Mouse (Mus musculus) forebrain, embryonic 10.5 days (tissue): ENCODE results near the gene Fam171b. TPM values are rescaled to one million over a fixed set of nuclear protein-coding genes. Genes with fewer than 3 reads are reported as not detected.

Experiments
- DNase-seq: peaks from one replicate; pipeline ENCODE4 v3.0.0-alpha.2; 2017; ENCODE audit warnings: low spot score; ENCODE audit errors: extremely low spot score
- H3K27ac ChIP-seq: fragments of 300-500 bp; sonication (generic); 2 replicates; pipeline ENCODE4 v1.5.1; 2016; ENCODE audit warnings: mild to moderate bottlenecking
- H3K27me3 ChIP-seq: fragments of 300-500 bp; sonication (generic); 2 replicates; pipeline ENCODE4 v1.6.1; 2016; ENCODE audit warnings: mild to moderate bottlenecking; ENCODE audit not compliant: poor library complexity, severe bottlenecking
- H3K36me3 ChIP-seq: fragments of 300-500 bp; sonication (generic); replicated peaks from 2 replicates; pipeline ENCODE4 v1.6.1; 2016; ENCODE audit warnings: mild to moderate bottlenecking, moderate library complexity
- H3K4me1 ChIP-seq: fragments of 300-500 bp; sonication (generic); 2 replicates; pipeline ENCODE4 v1.6.1; 2016
- H3K4me3 ChIP-seq: fragments of 300-500 bp; sonication (generic); 2 replicates; pipeline ENCODE4 v1.5.1; 2016; ENCODE audit warnings: mild to moderate bottlenecking, moderate library complexity
- H3K9me3 ChIP-seq: fragments of 300-500 bp; sonication (generic); 2 replicates; pipeline ENCODE4 v1.6.1; 2016; ENCODE audit warnings: mild to moderate bottlenecking, moderate library complexity
- WGBS: fragments of 180-500 bp; shearing (Covaris S2); methylation state at CpG from one replicate; pipeline ENCODE4 v1.1.7; 2016; 5-methylcytosine and 5-hydroxymethylcytosine counted together
- polyA plus RNA-seq: library from polyadenylated mRNA; unstranded; fragments of >200 nt; fragmentation: Nextera tagmentation; extraction: Ambion mirVana; gene quantifications from 2 replicates; pipeline ENCODE4 v1.2.1, GENCODE M21; 2016

Gene Fam171b
- polyA plus RNA-seq: 34.4 and 37.5 TPM in 2 replicates

DNA sequence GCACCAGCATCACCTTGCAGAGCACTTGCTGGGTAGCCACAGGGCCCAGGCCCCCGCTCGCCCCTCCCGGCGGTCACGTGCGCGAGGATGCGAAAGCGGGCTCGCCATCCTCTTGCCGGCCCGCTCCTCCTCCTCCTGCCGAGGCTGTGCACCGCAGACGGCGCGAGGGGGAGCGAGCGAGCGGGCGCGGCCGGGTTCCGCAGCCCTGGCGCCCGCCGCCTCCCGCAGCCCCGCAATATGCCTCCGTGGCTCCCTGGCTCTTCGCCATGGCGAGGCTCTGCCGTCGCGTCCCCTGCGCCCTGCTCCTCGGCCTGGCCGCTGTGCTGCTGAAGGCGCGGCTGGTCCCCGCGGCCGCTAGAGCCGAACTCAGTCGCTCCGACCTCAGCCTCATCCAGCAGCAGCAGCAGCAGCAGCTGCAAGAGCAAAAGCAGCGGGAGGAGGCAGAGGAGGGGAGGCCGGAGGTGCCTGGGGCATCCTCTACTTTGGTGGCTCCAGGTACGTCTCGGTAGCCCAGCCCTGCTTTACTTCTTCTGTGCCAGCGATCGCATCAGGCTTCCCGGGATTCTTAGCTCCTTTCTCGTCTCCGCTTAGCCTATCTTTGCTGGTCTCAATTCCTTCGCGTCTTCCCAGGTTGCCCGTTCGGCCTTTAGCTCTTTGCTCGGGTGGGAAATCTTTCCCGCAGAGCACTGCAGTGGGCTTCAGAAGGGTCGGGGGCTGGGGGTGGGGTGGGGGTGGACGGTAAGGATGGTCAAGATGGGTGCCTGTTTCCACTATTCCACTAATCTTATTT is at the start of gene Fam171b:
Fam171b (plus strand) TSS at position 154 of the 790 bp plus-strand sequence.
- Histone ChIP-seq H3K4me3 (peak within 1 kb of the TSS; percentile 83), H3K9me3 (no peaks in the 10 kb centered on the region), H3K4me1 (peaks cover 37% of the 10 kb centered on the region), H3K27ac (peak within 1 kb of the TSS; percentile 97), H3K36me3 (no peaks in the 10 kb centered on the region), H3K27me3 (peaks cover 12% of the 10 kb centered on the region; the same call in 1 of the 2 replicates)
- under 1% methylated on average over 63 of the region's 63 CpGs for WGBS
- peak; percentile 82 for DNase-seq

GRCm38 (mm10) chr2:83766058-83766457 is 46.4 kb upstream of the Fam171b start:
- WGBS: 92% methylated on average over 6 of the region's 6 CpGs
- Histone ChIP-seq H3K4me1 (no peaks in the 10 kb centered on the region), H3K9me3 (no peaks in the 10 kb centered on the region), H3K4me3 (no peak overlapping the region), H3K27me3 (no peaks in the 10 kb centered on the region), H3K36me3 (peaks cover 39% of the 10 kb centered on the region), H3K27ac (no peak overlapping the region)
- DNase-seq: no peak

GRCm38 (mm10) chr2:83766878-83767277 is 45.6 kb upstream of the Fam171b start:
- DNase-seq: no peak
- no peak overlapping the region for H3K4me3 ChIP-seq
- WGBS: 89% methylated on average over 1 of the region's 1 CpGs
- H3K4me1 ChIP-seq: no peaks in the 10 kb centered on the region
- no peaks in the 10 kb centered on the region for H3K9me3 ChIP-seq
- H3K27me3 ChIP-seq: no peaks in the 10 kb centered on the region
- H3K27ac ChIP-seq: no peak overlapping the region
- peaks cover 42% of the 10 kb centered on the region for H3K36me3 ChIP-seq

DNA sequence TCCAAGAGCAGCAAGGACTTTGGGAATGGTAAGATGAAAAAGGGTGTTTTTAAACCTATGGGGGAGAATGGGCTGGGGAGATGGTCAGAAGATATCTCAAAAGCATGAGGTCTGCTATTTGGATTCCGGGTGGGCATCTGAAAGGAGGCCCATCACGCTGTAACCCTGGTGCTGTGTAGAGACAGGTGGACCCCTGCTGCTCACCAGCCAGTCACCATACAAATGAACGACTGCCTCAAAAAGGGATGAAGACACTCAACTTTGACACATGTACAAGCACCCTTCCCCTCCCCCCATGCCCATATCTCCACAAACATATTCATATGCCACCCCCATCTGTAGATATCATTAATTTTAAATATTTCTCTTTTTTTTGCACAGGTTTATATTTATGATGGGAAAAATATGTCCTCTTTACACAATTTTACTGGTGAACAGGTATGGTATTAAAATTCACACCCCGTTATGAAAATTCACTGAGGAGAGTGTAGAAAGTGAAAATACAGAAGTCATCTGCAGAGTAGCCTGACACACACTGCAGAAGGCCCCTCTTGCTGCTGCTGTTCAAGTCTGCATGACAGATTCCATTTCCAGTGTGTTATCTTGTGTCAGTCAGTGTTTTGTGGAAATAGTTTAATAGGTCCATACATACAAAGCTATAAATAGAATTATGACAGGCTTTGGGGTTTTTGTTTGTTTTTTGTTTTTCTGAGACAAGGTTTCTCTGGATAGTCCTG is 44.0 kb upstream of the Fam171b start:
- no peaks in the 10 kb centered on the region for H3K9me3 ChIP-seq
- H3K27me3 ChIP-seq: no peaks in the 10 kb centered on the region
- no peak overlapping the region for H3K27ac ChIP-seq
- no peak overlapping the region for H3K4me3 ChIP-seq
- H3K36me3 ChIP-seq: peaks cover 55% of the 10 kb centered on the region
- DNase-seq: no peak
- no peaks in the 10 kb centered on the region for H3K4me1 ChIP-seq
- WGBS: 92% methylated on average over 4 of the region's 4 CpGs

GRCm38 (mm10) chr2:83771155-83771812 is 41.2 kb upstream of the Fam171b start:
- no peak overlapping the region for H3K4me3 ChIP-seq
- WGBS: 66% methylated on average over 7 of the region's 7 CpGs
- H3K27ac ChIP-seq: no peak overlapping the region
- no peaks in the 10 kb centered on the region for H3K4me1 ChIP-seq
- no peak for DNase-seq
- peaks cover 74% of the 10 kb centered on the region for H3K36me3 ChIP-seq
- H3K9me3 ChIP-seq: no peaks in the 10 kb centered on the region
- no peaks in the 10 kb centered on the region for H3K27me3 ChIP-seq

- DNase-seq: no peak
- Histone ChIP-seq H3K27me3 (no peaks in the 10 kb centered on the region), H3K36me3 (peaks cover 73% of the 10 kb centered on the region), H3K4me1 (peaks cover 5% of the 10 kb centered on the region), H3K27ac (no peak overlapping the region), H3K9me3 (no peaks in the 10 kb centered on the region), H3K4me3 (no peak overlapping the region)
- WGBS: 85% methylated on average over 20 of the region's 20 CpGs
These were observed 20.9 kb upstream of the Fam171b start for GRCm38 (mm10) chr2:83791330-83792073.

- Histone ChIP-seq H3K27me3 (no peaks in the 10 kb centered on the region), H3K27ac (no peak overlapping the region), H3K4me3 (no peak overlapping the region), H3K36me3 (peaks cover 79% of the 10 kb centered on the region), H3K9me3 (no peaks in the 10 kb centered on the region), H3K4me1 (peaks cover 5% of the 10 kb centered on the region)
- 84% methylated on average over 4 of the region's 4 CpGs for WGBS
- DNase-seq: no peak
These were observed 20.3 kb upstream of the Fam171b start for GRCm38 (mm10) chr2:83792102-83792501.

GRCm38 (mm10) chr2:83795766-83796165 is 16.7 kb upstream of the Fam171b start:
- Histone ChIP-seq H3K27me3 (no peaks in the 10 kb centered on the region), H3K36me3 (peaks cover 91% of the 10 kb centered on the region), H3K4me1 (peaks cover 5% of the 10 kb centered on the region), H3K4me3 (no peak overlapping the region), H3K9me3 (no peaks in the 10 kb centered on the region), H3K27ac (no peak overlapping the region)
- no peak for DNase-seq
- WGBS: 87% methylated on average over 4 of the region's 4 CpGs

GRCm38 (mm10) chr2:83797902-83798497 is 14.4 kb upstream of the Fam171b start:
- Histone ChIP-seq H3K9me3 (no peaks in the 10 kb centered on the region), H3K27me3 (no peaks in the 10 kb centered on the region), H3K27ac (no peak overlapping the region), H3K4me1 (no peaks in the 10 kb centered on the region), H3K4me3 (no peak overlapping the region), H3K36me3 (peaks cover 94% of the 10 kb centered on the region)
- WGBS: 78% methylated on average over 9 of the region's 9 CpGs
- DNase-seq: no peak

DNA sequence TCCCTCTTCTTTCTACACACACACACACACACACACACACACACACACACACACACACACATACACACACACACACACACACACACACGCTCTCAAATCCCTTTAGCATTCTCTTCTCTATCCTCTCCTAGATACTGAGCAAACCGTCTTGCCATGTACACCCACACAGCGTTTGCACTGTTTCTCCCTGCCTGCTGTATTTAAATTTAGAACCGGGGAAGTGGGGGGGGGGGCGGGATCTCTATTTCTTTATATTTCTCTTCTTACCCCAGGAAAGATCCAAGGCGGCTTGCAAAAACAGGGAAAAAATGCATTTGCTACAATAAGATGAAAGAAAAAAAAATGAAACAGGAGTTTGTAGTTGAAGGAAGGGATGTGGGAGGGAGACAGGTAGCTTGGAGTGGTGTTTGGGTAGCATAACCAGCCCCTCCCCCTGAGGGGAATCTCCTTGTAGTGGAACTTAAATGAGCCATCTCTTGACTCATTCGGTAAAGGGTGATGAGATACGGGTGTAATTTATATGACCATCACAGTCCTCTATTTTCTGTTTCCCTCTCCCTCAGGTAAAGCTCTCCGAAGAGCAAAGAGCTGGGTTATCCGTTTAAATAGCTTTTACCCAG is 947 bp downstream of the Fam171b start:
- H3K27ac ChIP-seq: peak overlapping the region; percentile 97
- no peaks in the 10 kb centered on the region for H3K9me3 ChIP-seq
- H3K4me1 ChIP-seq: peaks cover 37% of the 10 kb centered on the region
- H3K36me3 ChIP-seq: no peaks in the 10 kb centered on the region
- peaks cover 12% of the 10 kb centered on the region; the same call in 1 of the 2 replicates for H3K27me3 ChIP-seq
- peak overlapping the region; percentile 83 for H3K4me3 ChIP-seq
- DNase-seq: no peak
- 14% methylated on average over 10 of the region's 10 CpGs for WGBS

- Histone ChIP-seq H3K4me3 (peak overlapping the region; percentile 83), H3K4me1 (peaks cover 37% of the 10 kb centered on the region), H3K27ac (no peak overlapping the region), H3K27me3 (peaks cover 12% of the 10 kb centered on the region; the same call in 1 of the 2 replicates), H3K9me3 (no peaks in the 10 kb centered on the region), H3K36me3 (no peaks in the 10 kb centered on the region)
- whole genome bisulfite sequencing: 71% methylated on average over 6 of the region's 6 CpGs
- DNase-seq: no peak
These were observed 1.6 kb downstream of the Fam171b start for GRCm38 (mm10) chr2:83814009-83814408.
